Mouse (Mus musculus) E14TG2a.4 (cell line): ENCODE results near the gene Jph4.

ENCODE experiments used
- CTCF ChIP-seq: conservative IDR thresholded peaks from 2 replicates; pipeline ENCODE4 v1.5.1; 2014; ENCODE audit warnings: low read length
- NANOG ChIP-seq: IDR thresholded peaks from 2 replicates; pipeline ENCODE4 v1.6.1; 2014; ENCODE audit warnings: borderline replicate concordance, low read length, mixed read lengths

GRCm38 (mm10) chr14:55149041-55149440, 32.3 kb upstream of the Jph4 start:
- TF ChIP-seq CTCF (no peak), NANOG (no peak)
